Mouse (Mus musculus): Measurements from ENCODE around the gene Snd1.

- TF ChIP-seq CTCF (IDR thresholded peaks at IDR 0.05; ENCODE audit: low read depth) (no peak), EP300 (IDR thresholded peaks at IDR 0.05; ENCODE audit: low read depth) (no peak)
These were observed 242.9 kb downstream of the Snd1 start for GRCm38 (mm10) chr6:28717845-28718237.

Measured in liver, embryonic 14.5 days (tissue).